Mouse (Mus musculus) retina, postnatal 7 days (tissue): ENCODE measurements around the gene Ap3m1.
A peak's percentile ranks its signal among the peaks of the same experiment; 100 is the strongest.
"Not testable (repeated sequence)": the region's sequence is repeated elsewhere in the genome, so short reads cannot be mapped to it uniquely, and the experiment has no call there.

ENCODE experiments used
- DNase-seq: peaks from one replicate; pipeline ENCODE4 v3.0.0-alpha.2; 2012; ENCODE audit warnings: low read depth, low spot score

Gene Ap3m1

GRCm38 (mm10) chr14:21052112-21052780, at the start of gene Ap3m1, which contains the start of gene Adk:
Ap3m1 (minus strand) TSS chr14:21052508.
Adk (plus strand) TSS chr14:21052574.
- DNase-seq: peak; percentile 89

- DNase-seq: no peak
These were observed 49.3 kb upstream of the Ap3m1 start for GRCm38 (mm10) chr14:21101562-21101961.

GRCm38 (mm10) chr14:21100876-21101275, 48.6 kb upstream of the Ap3m1 start:
- no peak for DNase-seq

GRCm38 (mm10) chr14:21099371-21099770, 47.1 kb upstream of the Ap3m1 start:
- DNase-seq: no peak

GRCm38 (mm10) chr14:21096689-21097088, 44.4 kb upstream of the Ap3m1 start:
- DNase-seq: no peak

GRCm38 (mm10) chr14:21096279-21096678, 44.0 kb upstream of the Ap3m1 start:
- no peak for DNase-seq

- not testable (repeated sequence) for DNase-seq
These were observed 41.9 kb upstream of the Ap3m1 start for GRCm38 (mm10) chr14:21094161-21094560.

- no peak for DNase-seq
These were observed 38.7 kb upstream of the Ap3m1 start for GRCm38 (mm10) chr14:21090930-21091486.

GRCm38 (mm10) chr14:21090400-21090799, 38.1 kb upstream of the Ap3m1 start:
- DNase-seq: no peak

GRCm38 (mm10) chr14:21088731-21089130, 36.4 kb upstream of the Ap3m1 start:
- no peak for DNase-seq

- no peak for DNase-seq
These were observed 35.2 kb upstream of the Ap3m1 start for GRCm38 (mm10) chr14:21087390-21088060.

- DNase-seq: no peak
These were observed 34.6 kb upstream of the Ap3m1 start for GRCm38 (mm10) chr14:21086827-21087351.

- no peak for DNase-seq
These were observed 33.8 kb upstream of the Ap3m1 start for GRCm38 (mm10) chr14:21086106-21086505.

GRCm38 (mm10) chr14:21085666-21086065, 33.4 kb upstream of the Ap3m1 start:
- no peak for DNase-seq

GRCm38 (mm10) chr14:21082823-21083222, 30.5 kb upstream of the Ap3m1 start:
- no peak for DNase-seq

GRCm38 (mm10) chr14:21078511-21078910, 26.2 kb upstream of the Ap3m1 start:
- DNase-seq: no peak

GRCm38 (mm10) chr14:21077939-21078338, 25.6 kb upstream of the Ap3m1 start:
- DNase-seq: no peak

GRCm38 (mm10) chr14:21076501-21077194, 24.3 kb upstream of the Ap3m1 start:
- no peak for DNase-seq

GRCm38 (mm10) chr14:21075751-21076500, 23.6 kb upstream of the Ap3m1 start:
- DNase-seq: peak; percentile 93

- no peak for DNase-seq
These were observed 22.4 kb upstream of the Ap3m1 start for GRCm38 (mm10) chr14:21074398-21075320.
